Mouse (Mus musculus) embryonic fibroblast, embryonic 13.5 days (primary cell): Measurements from ENCODE around the gene Hspd1.

Experiments
- CTCF ChIP-seq: IDR thresholded peaks from 2 replicates; pipeline ENCODE4 v1.5.1; 2011; ENCODE audit warnings: mild to moderate bottlenecking, control low read depth, low read length, moderate library complexity, borderline replicate concordance; ENCODE audit not compliant: insufficient read depth
- POLR2A ChIP-seq: IDR thresholded peaks from 2 replicates; pipeline ENCODE4 v1.6.1; 2011; ENCODE audit warnings: low read depth, mild to moderate bottlenecking, control low read depth, low read length, moderate library complexity

- TF ChIP-seq CTCF (0 out of 2 replicates have a peak, but pooled peaks have one; percentile 3), POLR2A (peak; percentile 91)
These were observed 590 bp downstream of the Hspd1 start for GRCm38 (mm10) chr1:55087401-55087904.
